Mouse (Mus musculus) right cerebral cortex, postnatal 14 days (tissue): ENCODE measurements around the gene Hrh2.

ENCODE experiments used
- DNase-seq: peaks from one replicate; pipeline ENCODE4 v3.0.0; 2022

Hrh2 gene

DNA sequence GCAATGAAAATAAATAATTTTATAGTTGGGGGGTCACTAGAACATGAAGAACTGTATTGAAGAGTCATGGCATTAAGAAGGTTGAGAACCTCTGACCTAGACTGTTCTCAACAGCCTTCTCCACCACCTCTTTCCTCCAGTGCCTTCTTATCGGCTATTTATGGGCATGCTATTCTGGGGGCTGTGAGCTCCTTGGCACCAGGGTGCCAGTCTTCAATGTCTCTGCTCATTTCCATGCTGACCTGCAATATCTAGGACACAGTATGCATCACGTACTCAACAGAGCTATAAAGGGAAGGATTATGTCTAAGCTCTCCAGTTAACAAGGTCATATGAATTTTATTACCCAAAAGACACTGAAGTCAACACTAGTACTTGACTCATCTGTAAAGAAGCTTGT is 14.6 kb upstream of the Hrh2 start:
- no peak for DNase-seq

DNA sequence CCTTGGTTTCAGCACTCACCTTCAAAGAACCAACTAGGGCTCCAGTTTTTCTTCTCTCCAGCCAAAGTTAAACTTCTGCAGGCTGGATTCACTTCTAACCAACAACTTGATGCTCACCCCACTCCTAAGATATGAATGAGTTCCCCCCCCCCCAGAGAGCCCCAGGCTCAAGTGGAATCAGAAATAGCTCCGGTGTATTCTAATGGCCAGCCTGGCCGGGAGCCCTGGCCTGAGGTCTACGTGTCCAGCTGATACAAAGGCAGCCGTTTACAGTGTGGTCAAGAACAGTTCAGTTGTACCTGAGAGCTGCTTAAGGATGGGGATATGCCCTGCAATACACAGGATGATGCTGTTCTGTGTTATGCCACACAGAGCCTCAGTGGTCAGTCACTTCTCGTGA is 13.3 kb upstream of the Hrh2 start:
- DNase-seq = no peak

DNA sequence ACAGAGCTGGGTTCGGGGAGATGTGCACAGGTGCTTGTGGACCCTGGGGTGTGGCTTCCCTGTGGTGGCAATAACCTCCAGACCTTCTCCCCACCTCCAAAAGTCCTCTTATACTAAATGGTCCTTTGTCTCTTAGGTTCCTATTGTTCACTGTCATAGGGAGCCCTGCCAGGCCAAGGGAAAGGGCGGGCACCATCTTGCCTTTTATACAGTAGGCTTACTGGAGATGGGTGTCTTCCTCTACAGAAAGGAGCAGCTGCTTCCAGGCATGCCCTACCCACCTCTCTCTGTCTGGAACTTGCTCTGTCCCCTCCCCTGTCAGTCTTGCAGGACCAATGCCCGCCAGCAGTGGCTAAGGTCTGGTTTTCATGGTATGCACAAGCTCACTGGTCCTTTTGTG is 12.0 kb upstream of the Hrh2 start:
- DNase-seq = no peak

DNA sequence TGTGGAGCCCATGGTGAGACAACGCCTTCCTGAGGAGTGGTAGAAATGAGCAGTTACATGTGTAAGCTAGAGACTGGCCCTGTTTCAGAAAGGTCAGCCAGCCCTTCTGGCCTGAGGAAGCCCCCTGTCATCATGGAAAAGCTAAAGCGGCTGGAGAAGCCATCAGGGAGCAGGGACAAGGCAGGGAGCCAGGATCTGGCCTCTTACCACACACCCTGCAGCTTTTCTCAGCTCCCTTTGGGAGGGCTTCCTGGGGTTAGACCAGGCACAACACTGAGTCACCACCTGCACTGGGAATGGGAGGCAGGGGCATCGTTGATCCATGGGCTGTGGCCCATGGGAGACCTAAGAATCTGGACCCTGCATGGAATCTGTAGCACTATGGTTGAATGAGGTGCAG is 11.5 kb upstream of the Hrh2 start:
- DNase-seq = no peak

DNA sequence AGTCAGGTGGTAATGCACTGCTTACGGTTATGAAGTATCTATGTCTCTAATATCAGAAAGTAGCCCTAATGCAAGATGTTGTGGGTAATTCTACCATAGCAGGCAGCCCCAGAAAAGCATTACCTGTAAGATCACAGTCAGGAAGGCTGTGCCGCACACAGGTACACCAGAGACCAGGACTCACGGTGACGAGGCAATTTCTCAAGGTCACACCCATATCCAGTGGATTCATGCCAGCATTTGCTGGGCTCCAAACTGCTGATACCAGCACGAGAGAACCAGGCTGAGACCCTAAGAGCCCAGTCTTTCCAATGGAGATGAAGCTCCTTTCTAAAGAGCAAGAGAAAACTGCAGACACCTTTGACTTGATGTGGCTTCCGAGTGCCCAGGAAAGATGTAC is 10.6 kb upstream of the Hrh2 start:
- no peak for DNase-seq

DNA sequence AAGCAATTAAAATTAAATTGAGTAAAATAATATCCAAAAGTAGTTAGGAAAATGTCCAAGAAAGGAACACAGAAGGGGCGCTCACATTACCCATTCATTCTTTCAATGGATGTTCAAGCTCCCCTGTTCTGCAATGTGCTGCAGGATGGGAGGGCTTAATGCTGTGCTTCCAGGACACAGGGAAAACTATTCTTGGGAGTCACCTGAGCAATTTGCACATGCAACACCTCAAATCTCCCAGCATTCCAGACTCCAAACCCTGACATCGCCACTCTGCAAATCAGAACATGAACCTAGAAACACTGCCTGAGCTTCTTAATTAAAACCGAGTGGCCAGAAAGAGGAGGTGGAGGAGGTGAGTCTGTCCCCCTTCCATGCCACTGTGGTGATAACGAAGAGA is 10.0 kb upstream of the Hrh2 start:
- no peak for DNase-seq

DNA sequence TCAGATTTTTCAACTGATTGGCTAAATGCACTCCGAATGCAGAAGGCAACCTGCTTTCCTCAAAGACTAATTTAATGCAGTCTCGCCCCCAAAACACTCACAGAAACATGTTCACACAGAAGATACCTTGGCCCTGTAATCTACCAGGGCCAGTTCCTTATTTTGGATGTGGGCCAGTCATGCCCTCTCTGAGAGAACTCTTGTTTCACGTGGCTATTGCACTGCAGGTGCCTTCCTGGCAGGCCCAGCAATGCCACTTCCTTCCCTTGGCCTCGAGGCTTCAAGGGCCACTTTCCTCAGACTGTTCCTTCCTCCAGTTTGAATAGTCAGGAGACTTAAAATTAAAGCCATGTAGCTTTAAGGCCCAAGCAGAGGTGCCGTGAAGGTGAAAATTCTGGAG is 5.5 kb upstream of the Hrh2 start:
- DNase-seq = no peak

DNA sequence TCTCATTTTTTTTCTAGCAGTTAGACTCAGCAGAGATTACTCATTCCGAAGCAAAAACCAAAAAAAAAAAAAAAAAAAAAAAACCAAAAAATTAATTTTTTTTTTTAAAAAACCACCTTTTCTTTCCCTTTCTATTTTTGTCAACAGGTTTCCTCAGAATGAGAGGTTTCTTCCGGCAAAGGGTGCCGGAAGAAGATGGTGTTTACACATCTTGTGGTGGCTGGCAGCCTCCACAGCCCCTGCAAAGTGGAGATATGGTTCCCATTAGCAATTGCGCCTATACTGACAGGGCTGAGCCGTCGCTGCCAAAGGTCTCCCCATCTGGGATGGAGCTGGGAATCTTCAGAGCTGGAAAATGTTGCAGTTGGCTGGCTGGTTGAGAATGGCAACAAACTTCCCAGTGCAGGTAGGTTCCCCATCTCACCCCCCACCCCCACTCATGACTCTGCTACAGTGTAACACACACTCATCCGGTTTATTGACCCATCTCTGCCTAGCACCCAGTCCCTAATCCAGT is 3.7 kb upstream of the Hrh2 start:
- no peak for DNase-seq

DNA sequence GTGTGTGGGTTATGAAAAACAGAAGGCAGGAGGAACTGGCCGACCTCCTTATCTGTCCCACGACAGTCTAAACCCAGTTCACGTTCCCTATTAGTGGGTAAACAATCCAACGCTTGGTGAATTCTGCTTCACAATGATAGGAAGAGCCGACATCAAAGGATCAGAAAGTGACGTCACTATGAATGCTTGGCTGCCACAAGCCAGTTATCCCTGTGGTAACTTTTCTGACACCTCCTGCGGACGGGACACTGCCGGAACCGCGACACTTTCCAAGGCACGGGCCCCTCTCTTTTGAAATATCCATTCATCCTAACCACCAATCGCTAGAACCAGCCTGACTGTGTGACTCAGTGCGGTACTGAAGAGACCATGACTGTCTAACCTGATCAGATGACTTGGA is 2.0 kb upstream of the Hrh2 start:
- no peak for DNase-seq

DNA sequence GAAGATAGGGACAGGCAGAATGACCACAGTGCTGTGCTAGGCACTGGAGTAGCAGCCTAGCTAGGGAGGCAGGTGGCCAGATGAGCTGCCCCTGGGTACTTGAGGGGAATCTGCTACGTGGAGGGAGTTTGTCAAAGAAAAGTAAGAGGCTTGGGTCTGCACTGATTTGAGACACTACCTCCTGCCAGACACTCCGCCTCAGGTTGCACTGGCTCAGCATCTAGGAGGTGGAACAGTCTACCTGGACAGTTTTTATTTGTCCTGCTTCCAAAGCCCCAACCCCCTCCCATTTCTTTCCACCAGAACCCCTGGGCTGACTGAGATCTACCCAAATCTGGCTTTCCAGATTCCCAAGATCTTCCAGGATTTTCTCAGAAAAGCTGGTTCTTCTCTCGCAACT is 748 bp upstream of the Hrh2 start:
- DNase-seq = no peak

DNA sequence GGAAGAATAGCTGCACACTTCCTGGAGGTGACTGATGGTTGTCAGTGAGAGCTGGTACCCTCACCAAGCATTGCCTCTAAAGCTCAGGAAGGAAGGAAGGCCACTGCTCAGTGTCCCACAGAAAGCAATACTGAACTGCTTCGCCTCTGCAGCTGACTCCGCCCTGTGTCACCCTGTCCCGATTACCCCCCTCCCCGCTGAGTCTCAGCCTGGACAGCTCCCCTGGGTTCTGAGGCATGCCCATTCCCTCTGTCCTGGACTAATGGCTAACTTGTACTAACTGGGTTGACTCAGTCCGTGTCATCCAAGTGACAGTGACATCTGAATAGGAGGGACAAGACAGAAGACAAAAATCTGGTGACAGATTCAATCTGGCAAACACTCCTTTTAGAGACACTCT is 1.7 kb downstream of the Hrh2 start:
- DNase-seq = no peak

DNA sequence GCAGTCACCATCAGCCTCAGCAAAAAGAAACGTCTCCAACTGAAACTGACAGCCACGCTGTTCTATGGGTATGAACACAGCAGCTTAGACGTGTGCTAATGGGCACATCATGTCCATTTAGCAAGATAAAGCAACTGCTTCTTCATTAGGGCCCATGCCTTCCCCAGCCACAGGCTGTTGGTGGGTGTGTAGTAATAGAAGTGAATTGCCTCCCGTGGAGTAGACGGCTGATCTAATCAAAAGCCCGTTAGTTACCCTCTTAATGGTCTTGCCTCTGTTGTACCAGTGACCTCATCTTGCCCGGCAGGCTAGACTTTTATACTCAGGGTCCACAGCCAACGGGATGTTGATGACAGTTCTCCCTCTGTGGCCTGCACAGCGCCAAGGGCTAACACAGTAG is 7.1 kb downstream of the Hrh2 start:
- no peak for DNase-seq

DNA sequence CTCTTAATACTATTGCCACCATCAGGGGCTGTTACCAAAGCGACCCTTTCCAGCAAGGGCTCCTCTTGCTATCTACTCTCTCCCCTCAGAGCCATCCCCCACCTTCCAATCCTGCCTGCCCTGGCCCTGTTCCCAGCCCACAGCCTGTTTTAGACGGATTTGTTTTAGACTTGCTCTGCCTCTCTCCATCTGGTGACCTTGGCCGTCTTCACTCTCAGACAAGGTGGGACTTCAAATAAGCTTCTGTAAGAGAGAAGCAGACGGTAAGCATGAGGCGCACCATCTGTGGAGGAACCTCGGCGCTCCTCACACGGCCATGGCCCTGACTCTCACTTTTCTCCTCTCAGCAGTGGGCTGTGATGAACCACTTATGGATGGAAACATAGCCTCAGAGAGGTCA is 10.5 kb downstream of the Hrh2 start:
- DNase-seq = peak; percentile 44

DNA sequence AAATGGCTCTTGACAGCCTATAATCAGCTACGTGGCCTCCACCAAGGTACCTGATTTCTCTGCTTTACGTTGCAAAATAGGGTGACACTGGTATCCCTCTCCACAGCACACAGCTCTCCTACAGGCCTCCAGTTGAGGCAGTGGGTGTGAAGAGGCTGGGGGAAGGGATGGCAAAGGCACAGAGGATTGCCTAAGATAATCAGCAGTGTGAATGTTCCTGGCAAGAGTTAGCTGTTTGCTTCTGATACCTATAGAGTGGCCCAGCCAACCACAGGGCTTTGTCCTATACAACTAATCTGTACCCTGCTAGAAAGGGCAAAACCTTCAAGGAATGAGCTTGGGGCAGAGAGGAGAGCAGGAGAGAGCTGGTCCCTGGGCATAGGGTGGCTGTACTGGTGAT is 11.5 kb downstream of the Hrh2 start:
- no peak for DNase-seq

DNA sequence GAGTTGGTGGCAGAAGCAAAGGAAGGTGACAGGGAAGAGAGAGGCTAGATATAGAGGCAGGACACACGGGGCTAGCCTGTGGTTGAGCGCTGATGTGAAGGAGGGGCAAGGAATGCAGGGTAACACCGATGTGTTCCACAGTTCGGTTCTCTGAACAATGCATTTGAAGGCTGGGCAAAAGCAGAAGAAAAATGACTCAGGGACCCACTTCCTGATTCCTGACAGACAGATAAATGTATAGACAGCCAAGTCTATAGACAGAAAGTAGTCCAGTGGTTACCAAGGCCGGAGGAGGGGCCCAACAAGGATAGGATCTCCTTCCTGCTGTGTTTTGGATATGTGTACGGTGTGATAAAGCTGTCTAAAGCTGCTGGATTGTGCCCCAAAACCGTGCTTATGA is 13.3 kb downstream of the Hrh2 start:
- DNase-seq = no peak

DNA sequence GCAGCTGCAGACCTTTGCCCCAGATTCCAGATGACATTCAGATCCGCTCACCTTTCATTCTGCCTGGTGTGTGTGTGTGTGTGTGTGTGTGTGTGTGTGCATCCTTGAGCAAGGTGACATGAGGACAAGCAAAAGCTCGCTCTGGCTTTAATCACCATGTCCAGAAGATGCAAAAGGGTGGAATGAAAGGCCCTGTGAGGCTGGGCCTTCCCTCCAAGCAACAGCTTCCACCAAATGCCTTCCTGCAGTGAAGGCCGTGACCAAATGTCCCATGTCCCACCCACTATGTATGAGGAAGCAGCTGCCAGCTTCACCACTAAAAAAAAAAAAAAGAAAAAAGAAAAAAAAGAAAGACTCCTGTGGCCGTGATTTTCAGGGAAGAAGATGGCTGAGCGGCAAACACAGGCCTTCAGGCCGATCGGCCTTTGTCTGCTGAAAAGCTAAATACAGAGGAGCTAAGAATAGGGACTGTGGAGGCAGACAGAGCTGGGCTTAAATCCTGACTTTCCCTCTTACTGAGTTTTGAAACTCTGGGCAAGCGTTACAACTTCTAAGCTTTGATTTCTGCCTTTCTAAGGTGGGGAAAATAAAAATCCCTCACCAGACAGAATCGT is 14.3 kb downstream of the Hrh2 start:
- no peak for DNase-seq

DNA sequence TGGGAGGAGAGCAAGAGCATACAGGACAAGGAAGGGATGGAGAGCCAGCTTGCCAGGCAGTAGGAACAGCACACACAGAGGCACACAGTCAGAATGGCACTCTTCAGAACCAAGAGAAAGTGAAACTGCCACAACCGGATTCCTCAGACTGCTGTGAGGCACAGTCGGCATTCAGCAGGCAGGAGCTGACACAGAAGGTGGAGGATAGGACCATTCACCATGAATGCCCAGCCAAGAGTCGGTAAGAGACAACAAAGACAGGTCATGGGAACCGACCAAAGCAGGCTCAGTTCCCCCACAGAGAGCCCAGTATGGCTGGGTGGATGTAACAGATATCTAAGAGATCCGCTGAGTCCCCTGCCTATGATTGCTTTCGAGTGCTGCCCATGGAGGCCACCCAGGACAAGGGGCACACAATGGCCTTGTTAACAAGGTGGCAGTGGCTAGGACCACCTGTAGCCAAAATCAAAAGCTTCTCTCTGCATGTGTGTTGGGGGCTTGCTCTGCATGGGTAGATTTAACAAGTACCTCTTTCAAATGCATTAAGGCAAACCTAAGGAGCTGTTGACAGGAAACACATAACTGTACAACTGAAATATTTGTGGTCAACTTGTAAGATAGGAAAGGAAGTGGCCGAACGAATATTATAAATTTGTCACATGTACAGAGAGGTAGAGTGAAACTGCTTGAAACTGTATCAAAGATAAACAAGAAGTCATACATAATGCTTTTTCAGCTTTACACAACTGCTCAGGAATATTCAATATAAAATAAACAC is 17.7 kb downstream of the Hrh2 start:
- no peak for DNase-seq

DNA sequence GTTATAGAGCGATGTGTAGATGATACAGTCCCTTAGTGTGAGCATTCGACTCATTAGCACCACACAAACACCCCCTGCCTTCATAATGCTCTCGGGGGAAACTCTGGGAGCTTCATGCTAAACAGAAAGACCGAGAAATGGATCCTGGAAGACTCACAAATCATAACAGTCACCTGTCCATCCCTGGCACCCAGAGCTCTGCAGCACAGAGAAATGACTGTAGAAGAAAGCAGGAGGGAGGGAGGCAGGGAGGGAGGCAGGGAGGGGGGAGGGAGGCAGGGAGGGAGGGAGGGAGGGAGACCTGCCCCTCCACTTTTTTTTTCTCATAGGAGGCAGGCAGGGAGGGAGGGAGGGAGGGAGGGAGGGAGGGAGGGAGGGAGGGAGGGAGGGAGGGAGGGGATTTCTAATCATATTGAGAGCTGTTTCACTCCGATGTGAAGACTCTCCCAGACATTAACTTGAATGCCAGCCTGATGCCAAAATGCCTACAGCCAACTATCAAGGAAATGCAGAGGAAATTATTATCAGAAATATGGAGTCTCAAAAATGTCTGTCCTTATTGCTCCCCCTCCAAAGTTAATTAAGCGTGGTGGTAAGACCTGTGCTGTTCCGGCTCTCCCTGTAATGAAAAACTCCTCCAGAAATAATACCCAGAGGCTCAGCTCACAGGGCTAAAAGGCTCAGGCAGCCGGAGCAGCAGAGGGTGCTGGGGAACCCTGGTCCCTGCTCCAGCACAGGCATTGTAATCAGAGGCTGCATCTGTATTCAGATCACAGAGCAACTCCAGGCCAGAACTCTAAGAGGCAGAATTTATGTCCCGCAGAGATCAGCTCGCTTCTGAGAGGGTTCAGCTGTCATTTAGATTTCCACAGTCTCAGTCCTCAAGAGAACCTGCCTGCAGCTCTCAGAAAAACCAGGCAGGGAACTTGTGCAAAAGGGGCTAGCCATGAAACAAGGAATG is 19.9 kb downstream of the Hrh2 start:
- no peak for DNase-seq

DNA sequence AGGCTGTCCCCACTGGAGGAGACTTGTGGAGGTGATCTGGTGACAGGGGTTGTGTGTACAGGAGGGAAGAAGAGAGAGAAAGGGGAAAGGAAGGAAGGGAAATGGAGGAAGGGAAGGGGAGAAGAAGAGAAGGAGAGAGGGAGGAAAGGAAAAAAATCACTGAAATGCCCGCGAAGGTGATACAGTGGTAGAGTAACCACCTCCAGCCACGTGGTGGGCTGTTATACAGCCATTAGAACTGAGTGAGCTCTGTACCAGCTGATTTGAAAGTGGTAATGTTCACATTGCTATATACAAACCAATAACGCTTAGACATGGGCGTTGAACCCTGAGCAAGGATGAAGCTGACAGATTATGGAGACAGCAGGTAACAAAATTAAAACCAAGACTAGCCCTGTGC is 20.6 kb downstream of the Hrh2 start:
- no peak for DNase-seq

DNA sequence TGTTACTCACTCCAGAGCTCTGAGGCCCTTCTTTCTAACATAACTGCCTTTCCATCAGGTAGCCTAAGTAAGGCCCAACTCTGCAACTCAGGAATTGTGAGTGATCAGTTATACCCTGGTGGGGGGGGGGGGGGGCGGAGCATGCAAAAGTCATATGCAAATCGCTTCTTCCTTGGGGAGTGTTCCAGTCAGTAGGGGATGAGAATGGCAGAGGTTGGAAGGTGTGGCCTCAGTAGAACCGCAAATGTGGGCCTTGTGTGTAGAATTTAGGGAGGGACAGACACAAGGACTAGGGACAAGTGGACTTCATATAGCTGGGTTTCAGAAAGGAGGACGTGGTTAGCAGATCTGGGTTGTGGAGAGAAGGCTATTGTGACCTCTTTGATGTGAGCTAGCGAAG is 23.3 kb downstream of the Hrh2 start:
- DNase-seq = no peak

DNA sequence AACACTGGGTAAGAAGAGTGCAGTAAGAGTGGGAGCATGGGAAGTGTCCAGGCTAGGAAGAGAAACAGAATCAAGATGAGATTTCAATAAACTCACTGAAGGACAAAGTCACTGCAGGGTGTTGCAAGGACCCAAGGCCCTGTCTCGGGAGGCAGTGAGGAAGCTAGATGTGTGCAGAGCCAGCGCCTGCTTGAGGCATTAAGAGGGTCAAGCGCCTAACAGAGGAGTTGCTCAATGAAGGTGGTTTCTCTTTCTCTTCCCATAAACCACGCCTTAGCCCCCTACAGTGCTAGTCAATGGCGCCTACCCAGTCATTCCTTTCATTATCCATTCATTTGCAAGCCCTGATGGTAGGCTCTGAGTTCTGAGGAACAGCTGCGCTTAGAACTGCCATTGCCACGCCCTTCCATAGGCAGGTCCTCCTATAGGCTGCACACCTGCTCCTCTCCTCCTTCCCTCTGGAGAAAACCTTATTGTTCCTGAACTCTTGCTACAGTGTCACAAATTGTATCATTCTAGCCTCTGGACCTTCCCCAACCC is 23.9 kb downstream of the Hrh2 start:
- DNase-seq = no peak

DNA sequence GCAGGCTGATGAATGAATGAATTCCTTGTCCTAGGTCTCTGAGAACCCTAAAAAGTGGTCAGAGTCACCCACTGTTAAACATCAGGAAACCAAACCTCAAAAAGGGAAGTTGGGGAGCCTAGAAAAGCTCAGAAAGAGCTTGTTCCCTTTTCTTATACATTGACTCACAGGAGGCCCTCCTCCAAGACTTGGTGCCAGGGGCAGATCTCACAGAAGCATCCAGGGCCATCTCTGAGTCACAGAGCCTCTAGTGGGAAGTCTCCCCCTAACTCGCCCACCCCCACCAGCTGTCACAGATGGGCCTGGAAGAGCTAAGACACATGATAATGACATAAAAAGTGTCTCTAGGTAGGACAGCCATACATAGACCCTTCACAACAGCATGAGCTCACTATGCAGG is 26.4 kb downstream of the Hrh2 start:
- peak; percentile 38 for DNase-seq

DNA sequence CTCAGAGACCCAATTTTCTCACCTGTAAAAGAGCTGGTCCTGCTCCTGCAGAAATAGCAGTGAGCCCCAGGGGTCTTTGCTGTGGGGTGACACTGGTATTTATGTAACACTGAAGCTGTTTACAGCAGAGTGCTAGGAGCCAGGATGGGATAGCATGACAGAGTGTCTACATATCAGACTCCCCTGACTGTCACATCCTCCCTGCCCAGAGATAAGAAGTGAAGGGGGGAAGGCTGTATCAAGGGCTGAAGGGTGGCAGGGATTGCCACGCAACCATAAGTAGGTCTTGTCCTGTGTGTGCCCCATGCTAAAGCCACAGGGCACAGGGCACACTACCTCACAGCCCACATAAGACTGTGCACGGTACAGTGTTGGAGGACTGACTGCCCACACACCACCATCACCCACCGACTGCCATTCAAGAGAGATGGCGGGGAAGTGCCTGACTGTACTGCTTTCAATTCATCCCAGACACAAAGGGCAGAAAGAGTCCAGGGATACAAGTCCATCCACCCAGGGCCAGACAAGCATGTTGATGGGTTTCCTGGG is 29.8 kb downstream of the Hrh2 start:
- no peak for DNase-seq
